In genomic region chr2:180692630-180693029, GRCm38 (mm10) we compare ENCODE assay signal across 8 mouse cellular contexts. TPM values are rescaled to one million over a fixed set of nuclear protein-coding genes. Genes with fewer than 3 reads are reported as not detected.
DNase-seq lines count a peak whose midpoint lies in the region; ATAC-seq lines count a peak whose summit lies in the region.

No protein-coding gene starts in this region.

- H3K27me3 ChIP-seq in heart, embryonic 15.5 days: no peaks in the 10 kb centered on the region

- peak; percentile 64; the same call in 1 of the 2 replicates for ATAC-seq in heart, embryonic 15.5 days (replicated peaks; ENCODE audit: insufficient number of reproducible peaks, insufficient read depth, low FRiP score, low read depth)

- 3% methylated on average over 1 of the region's 1 CpGs for WGBS in heart, embryonic 15.5 days
- 0% methylated on average over 1 of the region's 1 CpGs for WGBS in macrophage (ENCODE audit: missing documents)

- peak overlapping the region; percentile 65 for H3K27ac ChIP-seq in heart, embryonic 15.5 days
- peak overlapping the region; percentile 69 for H3K27ac ChIP-seq in macrophage

- H3K4me1 ChIP-seq in heart, embryonic 15.5 days (replicated peaks): peaks cover 25% of the 10 kb centered on the region

- peak overlapping the region; percentile 21; the same call in 1 of the 2 replicates for H3K4me2 ChIP-seq in heart, embryonic 15.5 days

- H3K4me3 ChIP-seq in heart, embryonic 15.5 days: 0 out of 2 replicates have a peak overlapping the region, but pooled peaks have one; percentile 3
- H3K4me3 ChIP-seq in macrophage (ENCODE audit: inconsistent target): no peak overlapping the region

- peak; percentile 40 to 53 for DNase-seq in left cerebral cortex, postnatal 10 days (ENCODE audit: extremely low spot score in 1 of 2, low spot score in 2 of 2)
- DNase-seq in left cerebral cortex, adult 18-20 months (ENCODE audit: low spot score in 2 of 2): no peak
- DNase-seq in embryo, embryonic 10 days (ENCODE audit: low spot score): peak; percentile 80
- no peak for DNase-seq in urinary bladder, postnatal 25 days (ENCODE audit: low spot score)
- DNase-seq in right cerebral cortex, adult 18-20 months: no peak
- DNase-seq in layer of hippocampus, adult 9-10 months (ENCODE audit: low spot score): no peak

- no peak overlapping the region for H3K9ac ChIP-seq in heart, embryonic 15.5 days

- intact Hi-C loops in left cerebral cortex, postnatal 10 days (cut with DNase I): no loop called here

- peaks cover 98% of the 10 kb centered on the region for H3K79me2 ChIP-seq in macrophage (ENCODE audit: inconsistent target)

- H3K9me3 ChIP-seq in heart, embryonic 15.5 days (replicated peaks): no peaks in the 10 kb centered on the region

- peaks cover 33% of the 10 kb centered on the region for H3K36me3 ChIP-seq in heart, embryonic 15.5 days
- peaks cover 20% of the 10 kb centered on the region for H3K36me3 ChIP-seq in macrophage (ENCODE audit: inconsistent target)

RNA-seq across cellular contexts. Expression of gene Dido1, which starts 17.2 kb away (rescaled TPM):
- 10 to 100 TPM; 56.0 to 56.3 TPM for total RNA-seq in left cerebral cortex, postnatal 10 days (2021)
- 10 to 100 TPM; 56.2 to 59.1 TPM for total RNA-seq in left cerebral cortex, adult 18-20 months (2021)
- 14.0 and 19.0 TPM in 2 replicates for polyA plus RNA-seq in heart, embryonic 15.5 days (2015; fragmentation: Nextera tagmentation; extraction: Ambion mirVana)
- total RNA-seq in macrophage (2018; cell fraction: chromatin; rRNA removed): 100 to 1,000 TPM in 24 of 26 experiments, 10 to 100 TPM in 2; 82.9 to 221 (median 151) TPM
- 10 to 100 TPM in 25 of 26 experiments, 1 to 10 TPM in 1; 8.5 to 33.4 (median 24.3) TPM for total RNA-seq in macrophage (2018; cell fraction: cytosol; rRNA removed)
- total RNA-seq in macrophage (2018; cell fraction: nucleus; rRNA removed): 100 to 1,000 TPM in 16 of 26 experiments, 10 to 100 TPM in 10; 70.1 to 182 (median 108) TPM
- polyA plus RNA-seq in macrophage (2018): 17.6 to 19.3 TPM (median 18.6 TPM) in 3 replicates

RNA-seq across cellular contexts. Expression of gene Gid8, which starts 17.3 kb away (rescaled TPM):
- 10 to 100 TPM; 62.4 to 66.6 TPM for total RNA-seq in left cerebral cortex, postnatal 10 days (2021)
- 10 to 100 TPM; 63.9 to 67.2 TPM for total RNA-seq in left cerebral cortex, adult 18-20 months (2021)
- 45.3 and 47.4 TPM in 2 replicates for polyA plus RNA-seq in heart, embryonic 15.5 days (2015; fragmentation: Nextera tagmentation; extraction: Ambion mirVana)
- 10 to 100 TPM; 11.2 to 42.1 (median 27.3) TPM for total RNA-seq in macrophage (2018; cell fraction: chromatin; rRNA removed)
- 10 to 100 TPM; 37.5 to 69.2 (median 53.2) TPM for total RNA-seq in macrophage (2018; cell fraction: cytosol; rRNA removed)
- 10 to 100 TPM; 21.9 to 53.3 (median 34.4) TPM for total RNA-seq in macrophage (2018; cell fraction: nucleus; rRNA removed)
- polyA plus RNA-seq in macrophage (2018): 52.4 to 57.0 TPM (median 56.0 TPM) in 3 replicates

RNA-seq across cellular contexts. Expression of gene Slc17a9, which starts 32.4 kb away (rescaled TPM):
- total RNA-seq in left cerebral cortex, postnatal 10 days (2021): under 1 TPM; 0.28 to 0.77 TPM
- under 1 TPM; 0.26 to 0.37 TPM for total RNA-seq in left cerebral cortex, adult 18-20 months (2021)
- polyA plus RNA-seq in heart, embryonic 15.5 days (2015; fragmentation: Nextera tagmentation; extraction: Ambion mirVana): 0.48 and 1.7 TPM in 2 replicates
- 10 to 100 TPM in 19 of 26 experiments, 1 to 10 TPM in 7; 2.8 to 28.6 (median 14.3) TPM for total RNA-seq in macrophage (2018; cell fraction: chromatin; rRNA removed)
- total RNA-seq in macrophage (2018; cell fraction: cytosol; rRNA removed): 1 to 10 TPM; 1.8 to 6.1 (median 3.4) TPM
- total RNA-seq in macrophage (2018; cell fraction: nucleus; rRNA removed): 10 to 100 TPM in 14 of 26 experiments, 1 to 10 TPM in 12; 2.9 to 27.5 (median 11.2) TPM
- polyA plus RNA-seq in macrophage (2018): 3.8 to 5.6 TPM (median 5.4 TPM) in 3 replicates

RNA-seq across cellular contexts. Expression of gene Tcfl5, which starts 50.1 kb away (rescaled TPM):
- 1 to 10 TPM; 4.1 to 5.6 TPM for total RNA-seq in left cerebral cortex, postnatal 10 days (2021)
- under 1 TPM; 0.30 to 0.37 TPM for total RNA-seq in left cerebral cortex, adult 18-20 months (2021)
- 0.05 and 0.10 TPM in 2 replicates for polyA plus RNA-seq in heart, embryonic 15.5 days (2015; fragmentation: Nextera tagmentation; extraction: Ambion mirVana)
- under 1 TPM in 1 of 26 experiments, not detected in 25; 0.51 TPM for total RNA-seq in macrophage (2018; cell fraction: chromatin; rRNA removed)
- not detected for total RNA-seq in macrophage (2018; cell fraction: cytosol; rRNA removed)
- total RNA-seq in macrophage (2018; cell fraction: nucleus; rRNA removed): under 1 TPM in 2 of 26 experiments, not detected in 24; 0.30 to 0.86 TPM
- polyA plus RNA-seq in macrophage (2018): not detected in 3 replicates

Comparison
In these comparisons a context has a peak if more than half of its experiments do, and no peak if none do; other contexts are left out.
1. DNase-seq: peak in left cerebral cortex, postnatal 10 days (2 of 2) and embryo, embryonic 10 days (single experiment); none in left cerebral cortex, adult 18-20 months (0 of 2), urinary bladder, postnatal 25 days (single experiment), right cerebral cortex, adult 18-20 months (single experiment) and layer of hippocampus, adult 9-10 months (single experiment).